Mouse (Mus musculus) layer of hippocampus, postnatal 14 days (tissue): ENCODE measurements around the gene Opn3. TPM values are rescaled to one million over a fixed set of nuclear protein-coding genes. Genes with fewer than 3 reads are reported as not detected.

Experiments
- total RNA-seq, 2 experiments: library from RNA; stranded (reverse); gene quantifications; 2 replicates each; pipeline ENCODE4 v1.2.3; 2021

Gene Opn3
- total RNA-seq, 2 experiments from 2014 or later, result 2.1 to 4.8 TPM

Other genes starting within 250 kb of the Opn3 start
- 10 to 100 TPM; 81.5 to 82.5 TPM for gene Rgs7, start 200.3 kb downstream of the Opn3 start, total RNA-seq
- under 1 TPM; 0.14 to 0.33 TPM for gene Kmo, start 72.4 kb downstream of the Opn3 start, total RNA-seq
- gene Fh1, start 67.1 kb downstream of the Opn3 start, total RNA-seq, result 10 to 100 TPM; 86.1 to 87.2 TPM
- 1 to 10 TPM; 6.0 to 6.8 TPM for gene Chml, start 125 bp upstream of the Opn3 start, total RNA-seq
- gene Wdr64, start 5.8 kb upstream of the Opn3 start, total RNA-seq, result not detected
- 1 to 10 TPM; 1.4 to 3.0 TPM for gene Exo1, start 187.8 kb upstream of the Opn3 start, total RNA-seq
- gene Gm38100, start 227.6 kb upstream of the Opn3 start, total RNA-seq, result not detected